Mouse (Mus musculus) thymus, postnatal 4 days (tissue): ENCODE results near the gene Gda.

Experiments used
- DNase-seq: peaks from one replicate; pipeline ENCODE4 v3.0.0; 2021

The Gda gene

DNA sequence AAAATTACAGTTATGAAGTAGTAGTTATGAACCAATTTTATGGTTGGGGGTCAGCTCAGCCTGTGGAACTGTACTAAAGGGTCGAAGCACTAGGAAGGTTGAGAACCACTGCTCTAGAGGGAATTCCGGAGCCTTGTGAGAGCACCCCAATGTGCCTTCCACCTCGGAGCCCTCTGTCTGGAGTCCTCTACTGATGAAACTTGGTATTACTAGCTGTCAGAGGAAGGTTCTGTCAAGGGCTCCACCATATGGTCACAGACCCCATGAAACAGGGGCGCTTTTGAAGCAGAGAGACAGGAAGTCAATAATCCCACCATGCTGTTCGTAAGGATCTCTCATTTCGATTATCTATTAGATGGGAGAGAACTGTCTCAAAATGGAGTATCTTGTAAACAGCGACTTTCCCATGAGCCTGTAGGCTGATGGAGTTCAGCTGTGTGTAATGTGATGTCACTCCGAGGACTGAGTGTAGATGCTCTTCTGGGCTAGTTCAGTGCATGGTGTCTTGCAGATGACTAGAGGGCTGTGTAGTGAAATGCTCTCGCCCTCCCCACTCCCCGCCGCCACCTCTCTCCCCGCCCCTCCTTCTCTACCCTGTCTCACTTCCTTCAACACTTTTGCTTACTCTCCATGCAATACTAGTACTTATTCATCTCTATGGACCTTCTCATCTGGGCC, 100.7 kb downstream of the Gda start:
- no peak for DNase-seq

GRCm38 (mm10) chr19:21371337-21371736, 101.9 kb downstream of the Gda start:
- DNase-seq: no peak

- DNase-seq: no peak
These were observed 102.5 kb downstream of the Gda start for GRCm38 (mm10) chr19:21370782-21371181.

- DNase-seq: no peak
These were observed 104.1 kb downstream of the Gda start for GRCm38 (mm10) chr19:21369175-21369574.

- no peak for DNase-seq
These were observed 104.7 kb downstream of the Gda start for GRCm38 (mm10) chr19:21368595-21368994.

GRCm38 (mm10) chr19:21357792-21358191, 115.5 kb downstream of the Gda start:
- DNase-seq: no peak

DNA sequence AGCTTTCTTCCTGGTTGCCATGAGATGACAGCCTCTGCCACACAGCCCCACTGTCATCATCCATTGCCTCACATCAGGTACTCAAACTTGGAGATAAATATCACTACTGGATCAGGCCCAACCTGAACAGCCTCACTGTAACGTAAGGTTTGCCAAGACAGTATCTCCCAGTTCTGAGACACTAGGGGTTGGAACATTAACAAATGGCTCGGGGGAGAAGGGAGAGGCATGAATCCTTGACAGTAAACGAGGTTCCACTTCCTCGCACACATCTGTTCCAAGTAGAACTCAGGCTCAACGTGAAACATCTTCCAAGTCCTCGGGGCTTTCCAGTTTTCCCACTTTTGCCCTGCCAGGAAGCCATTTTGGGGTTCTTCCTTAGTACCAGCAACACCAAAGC, 123.6 kb downstream of the Gda start:
- DNase-seq: no peak

DNA sequence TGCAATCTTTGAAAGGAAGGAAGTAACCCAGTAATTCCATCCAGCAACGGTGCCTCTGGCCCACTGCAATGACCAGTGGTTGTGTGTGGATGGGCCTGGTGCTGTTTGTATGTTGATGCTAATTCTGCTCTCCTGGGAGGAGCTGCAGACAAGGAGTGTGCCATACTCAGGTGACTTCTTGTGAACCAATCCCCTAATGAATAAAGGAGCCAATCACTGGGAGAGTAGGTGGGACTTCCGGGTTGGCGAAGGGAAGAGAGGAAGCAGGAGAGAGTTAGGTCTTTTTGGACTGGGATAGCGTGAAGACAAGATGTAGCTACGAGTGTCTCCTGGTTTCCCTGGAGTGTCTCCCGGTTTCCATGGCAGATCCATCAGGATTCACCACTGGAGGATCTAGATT, 126.6 kb downstream of the Gda start:
- no peak for DNase-seq
